Mouse (Mus musculus): Measurements from ENCODE around the gene Kpnb1.
A peak's percentile ranks its signal among the peaks of the same experiment; 100 is the strongest.

Gene Kpnb1

GRCm38 (mm10) chr11:97185704-97186614, 1.7 kb downstream of the Kpnb1 start:
- DNase-seq (ENCODE audit: low spot score), result no peak

GRCm38 (mm10) chr11:97184875-97185274, 2.8 kb downstream of the Kpnb1 start:
- DNase-seq (ENCODE audit: low spot score), result no peak

GRCm38 (mm10) chr11:97182446-97182845, 5.2 kb downstream of the Kpnb1 start:
- DNase-seq (ENCODE audit: low spot score), result no peak

DNA sequence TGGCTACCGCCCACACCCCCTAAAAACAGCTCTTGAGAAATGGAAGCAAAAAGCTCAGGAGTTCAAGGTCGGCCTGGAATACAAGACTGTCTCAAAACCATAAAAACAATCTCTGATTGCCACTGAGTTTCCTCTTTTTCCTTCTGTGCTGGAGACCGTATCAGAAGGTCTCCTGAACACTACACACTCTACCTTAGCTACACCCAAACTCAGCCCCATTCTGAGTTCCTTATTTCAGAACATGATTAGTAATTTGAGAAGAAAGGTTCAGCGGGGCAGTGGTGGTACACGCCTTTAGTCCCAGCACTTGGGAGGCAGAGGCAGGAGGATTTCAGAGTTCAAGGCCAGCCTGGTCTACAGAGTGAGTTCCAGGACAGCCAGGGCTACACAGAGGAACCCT, 6.6 kb downstream of the Kpnb1 start:
- no peak for DNase-seq (ENCODE audit: low spot score)

DNA sequence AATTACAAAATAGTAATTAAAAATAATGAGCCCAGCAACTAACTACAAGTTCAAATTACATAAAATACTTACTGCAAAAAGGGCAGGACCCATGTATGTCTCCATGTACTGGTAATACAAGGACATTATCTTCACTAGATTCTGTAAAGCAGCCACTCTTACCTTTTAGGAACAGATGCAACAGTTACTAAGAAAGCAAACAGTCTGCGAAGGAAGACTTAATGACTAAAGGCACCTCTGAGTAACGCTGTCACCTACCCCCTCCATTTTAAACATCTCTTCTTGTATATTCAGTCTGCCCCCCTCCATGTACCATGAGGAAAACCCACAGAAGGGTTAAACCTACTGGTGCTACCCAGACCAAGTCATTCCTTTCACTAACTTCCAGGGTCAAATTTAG, 9.5 kb downstream of the Kpnb1 start:
- DNase-seq (ENCODE audit: low spot score), result no peak

DNA sequence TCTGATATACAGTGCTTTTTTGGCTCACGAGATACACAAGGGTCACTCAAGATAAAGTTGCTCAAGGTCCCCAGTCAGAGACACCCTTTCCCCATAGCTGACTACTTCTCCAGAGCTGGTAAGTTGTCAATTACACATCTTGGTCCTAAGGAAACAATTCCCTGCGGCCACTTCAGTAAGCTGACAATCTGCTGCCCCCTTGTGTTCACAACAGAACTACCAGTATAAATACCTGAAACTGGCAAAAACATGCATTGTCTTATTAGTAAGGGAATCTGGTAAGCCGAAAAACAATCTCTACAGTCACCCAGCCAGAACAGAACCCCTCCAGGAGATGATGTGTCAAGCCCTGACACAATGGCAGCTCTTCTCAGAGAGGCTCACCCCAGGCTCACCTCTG, 10.8 kb downstream of the Kpnb1 start:
- no peak for DNase-seq (ENCODE audit: low spot score)

DNA sequence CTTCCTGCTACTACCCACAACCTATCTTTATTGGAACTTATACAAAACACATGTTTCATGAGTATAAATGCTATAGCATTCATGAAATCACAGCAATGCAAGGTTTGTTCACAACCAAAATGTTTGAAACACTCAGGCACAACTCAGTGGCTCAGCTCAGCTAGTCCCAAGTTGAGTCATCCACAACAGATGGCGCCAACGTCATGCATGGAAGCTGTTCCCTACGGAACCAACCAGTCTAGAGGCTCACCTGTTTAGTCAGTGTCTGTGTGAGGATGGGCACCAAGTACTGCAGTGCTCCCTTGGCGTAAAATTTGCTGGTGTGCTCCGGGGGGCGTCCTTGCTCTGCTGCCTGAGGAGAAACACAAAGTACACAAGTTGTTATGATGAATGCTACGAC, 12.2 kb downstream of the Kpnb1 start:
- DNase-seq (ENCODE audit: low spot score), result no peak

- no peak for DNase-seq (ENCODE audit: low spot score)
Measured at GRCm38 (mm10) chr11:97160341-97160740, 27.3 kb downstream of the Kpnb1 start.

- no peak for DNase-seq (ENCODE audit: low spot score)
Measured at GRCm38 (mm10) chr11:97156999-97157398, 30.7 kb downstream of the Kpnb1 start.

GRCm38 (mm10) chr11:97152662-97153287, 34.9 kb downstream of the Kpnb1 start:
- no peak for DNase-seq (ENCODE audit: low spot score)

- no peak for DNase-seq (ENCODE audit: low spot score)
Measured at GRCm38 (mm10) chr11:97152023-97152426, 35.7 kb downstream of the Kpnb1 start.

GRCm38 (mm10) chr11:97151343-97151801, 36.3 kb downstream of the Kpnb1 start, which contains the start of gene Tbkbp1:
Gene Tbkbp1 (minus strand): TSS chr11:97151495.
- no peak for DNase-seq (ENCODE audit: low spot score)

- no peak for DNase-seq (ENCODE audit: low spot score)
Measured at GRCm38 (mm10) chr11:97150411-97151330, 37.0 kb downstream of the Kpnb1 start.

GRCm38 (mm10) chr11:97149995-97150410, 37.7 kb downstream of the Kpnb1 start:
- DNase-seq (ENCODE audit: low spot score), result no peak

DNA sequence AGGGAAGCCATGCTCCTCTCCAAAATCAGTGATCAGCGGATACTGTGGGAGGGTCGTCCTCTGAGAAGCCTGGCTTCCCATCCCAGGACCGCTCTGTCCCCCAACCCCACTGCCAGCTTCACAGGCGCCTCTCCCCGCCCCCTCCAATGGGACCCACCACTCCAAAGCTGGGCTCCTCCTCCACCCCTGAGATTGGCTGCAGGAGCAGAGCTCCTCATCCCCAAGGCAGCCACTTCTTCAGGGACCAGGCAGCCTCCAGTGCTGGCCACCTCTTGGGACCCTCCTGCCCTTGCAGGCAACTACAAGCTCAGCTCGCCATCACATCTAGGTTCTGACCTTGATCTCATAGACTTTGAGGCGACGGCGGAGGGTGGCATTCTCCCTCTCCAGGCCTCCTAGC, 38.7 kb downstream of the Kpnb1 start:
- DNase-seq (ENCODE audit: low spot score), result no peak

DNA sequence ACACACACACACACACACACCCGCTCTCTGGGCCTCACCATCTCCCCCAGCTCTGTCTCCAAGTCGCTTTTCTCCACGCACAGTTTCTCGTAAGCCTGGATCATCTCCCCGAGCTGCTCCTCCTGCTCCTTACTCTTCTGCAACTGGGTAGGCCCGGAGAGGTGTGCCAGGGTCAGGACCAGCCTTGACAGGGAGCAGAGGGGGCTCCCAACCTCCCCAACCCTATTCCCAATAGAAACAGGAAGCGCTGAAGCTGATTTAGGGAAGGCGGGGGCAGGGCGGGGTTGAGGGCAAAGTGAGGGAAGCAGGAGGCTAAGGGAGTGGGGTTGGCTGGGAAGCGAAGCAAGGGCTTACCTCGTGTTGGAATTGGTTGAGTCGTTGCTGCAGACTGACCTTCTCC, 39.1 kb downstream of the Kpnb1 start:
- DNase-seq (ENCODE audit: low spot score), result no peak

- no peak for DNase-seq (ENCODE audit: low spot score)
Measured at GRCm38 (mm10) chr11:97147333-97147732, 40.3 kb downstream of the Kpnb1 start.

- peak; percentile 75 for DNase-seq (ENCODE audit: low spot score)
Measured at GRCm38 (mm10) chr11:97146724-97147123, 41.0 kb downstream of the Kpnb1 start.

DNA sequence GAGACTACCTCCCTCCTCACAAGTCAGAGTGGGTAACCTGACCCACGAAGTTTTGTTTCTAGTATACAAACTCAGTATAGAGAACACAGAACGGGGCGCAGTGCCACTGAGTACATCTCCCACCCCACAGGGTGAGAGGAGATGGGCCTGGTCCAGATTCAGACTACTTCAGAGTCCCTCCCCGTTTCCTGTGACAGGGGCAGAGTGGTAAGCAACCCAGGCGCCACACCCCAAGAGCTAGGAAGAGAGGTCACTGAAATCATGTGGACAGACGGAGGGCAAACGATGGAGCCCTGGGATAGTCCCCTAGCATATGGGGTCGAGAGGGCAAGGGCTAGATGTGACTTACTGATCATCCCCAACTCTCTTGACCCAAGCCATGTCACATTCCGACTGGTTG, 41.7 kb downstream of the Kpnb1 start:
- no peak for DNase-seq (ENCODE audit: low spot score)

DNA sequence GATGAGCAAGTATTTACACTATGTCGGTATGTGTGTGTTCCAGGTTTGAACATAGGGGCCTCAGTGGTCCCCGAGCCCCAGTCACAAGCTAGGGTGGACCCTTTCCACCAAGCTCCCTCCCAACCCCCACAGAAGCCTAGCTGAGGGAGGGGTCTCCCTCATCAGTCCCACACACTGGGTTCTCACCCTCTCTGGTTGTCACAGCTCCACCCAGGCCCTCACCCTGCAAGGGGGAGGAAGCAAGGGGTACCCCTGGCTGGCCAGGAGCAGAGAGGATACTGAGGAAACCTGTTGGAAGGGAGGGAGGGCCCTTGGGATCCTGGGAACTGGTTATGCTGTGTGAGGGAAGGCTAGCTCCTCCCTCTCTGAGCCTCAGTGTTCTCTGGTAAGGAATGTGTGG, 42.4 kb downstream of the Kpnb1 start:
- no peak for DNase-seq (ENCODE audit: low spot score)

- no peak for DNase-seq (ENCODE audit: low spot score)
Measured at GRCm38 (mm10) chr11:97143196-97143900, 44.3 kb downstream of the Kpnb1 start.

Measured in layer of hippocampus, adult 9-10 months (tissue).